Mouse (Mus musculus) ZHBTc4 (cell line): ENCODE results near the gene Bcor.

Experiments
- DNase-seq: peaks from one replicate; pipeline ENCODE4 v3.0.0-alpha.2; 2011; ENCODE audit warnings: low read depth, low spot score

Gene Bcor

GRCm38 (mm10) chrX:12067851-12068510 lies 92.2 kb downstream of the Bcor start:
- no peak for DNase-seq

GRCm38 (mm10) chrX:12067031-12067430 lies 93.1 kb downstream of the Bcor start:
- DNase-seq: no peak

DNA sequence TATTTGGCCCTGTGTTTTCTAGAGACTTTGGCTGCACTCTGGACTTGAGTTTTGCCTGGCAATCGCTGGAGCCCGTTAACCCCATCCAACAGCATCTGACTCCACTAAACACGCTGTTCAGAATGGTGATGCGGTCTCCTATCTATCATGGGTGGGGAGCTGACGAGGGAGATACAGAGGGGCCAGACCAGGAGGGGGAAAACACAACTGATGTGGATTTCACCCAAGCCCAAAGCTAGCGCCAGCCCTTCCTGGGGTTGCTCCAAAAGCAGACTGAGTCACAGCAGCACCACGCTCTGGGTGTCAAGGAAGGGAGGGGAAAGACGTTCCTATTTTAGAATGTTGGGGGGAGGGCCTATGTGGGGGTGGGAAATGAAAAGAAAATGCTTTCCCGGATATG lies 94.4 kb downstream of the Bcor start:
- no peak for DNase-seq

GRCm38 (mm10) chrX:12062932-12063260 lies 97.3 kb downstream of the Bcor start:
- no peak for DNase-seq

DNA sequence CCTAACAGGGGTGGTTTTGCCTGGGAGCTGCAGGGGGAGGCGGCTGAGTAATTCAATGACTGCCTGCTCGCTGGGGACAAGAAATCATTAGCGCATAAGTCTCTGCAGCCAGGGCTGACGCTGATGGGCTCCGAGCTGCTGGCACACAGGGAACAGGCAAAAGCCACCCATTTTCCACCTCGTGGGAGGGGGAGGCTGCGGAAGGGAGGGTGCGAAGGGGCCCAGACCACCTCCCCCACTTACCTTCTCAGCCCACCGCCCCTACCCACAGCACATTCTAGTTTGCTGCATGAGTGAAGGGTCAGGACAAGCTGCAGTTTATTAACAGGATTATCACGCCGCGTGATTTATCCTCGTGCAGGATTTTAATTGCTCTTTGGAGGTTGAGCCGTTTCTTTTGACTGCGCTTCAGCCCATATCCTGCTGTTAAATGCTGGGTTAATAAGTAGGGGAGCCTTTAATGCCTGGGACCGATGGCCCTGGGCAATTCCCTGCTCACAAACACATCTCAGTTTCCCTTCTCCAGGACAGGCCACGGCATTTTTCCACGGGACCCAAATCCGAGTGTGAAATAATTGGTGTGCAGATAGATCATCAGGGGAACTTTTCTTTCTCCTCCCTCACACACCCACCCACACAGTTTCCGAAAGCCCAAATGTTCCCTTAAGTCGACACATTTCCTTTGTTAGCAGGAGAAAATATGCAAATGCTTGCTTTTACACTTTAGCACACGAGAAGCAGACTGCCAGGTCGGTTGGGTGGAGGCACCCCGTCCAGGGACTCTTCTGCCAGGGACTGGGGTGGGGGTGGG lies 97.8 kb downstream of the Bcor start:
- DNase-seq: no peak

DNA sequence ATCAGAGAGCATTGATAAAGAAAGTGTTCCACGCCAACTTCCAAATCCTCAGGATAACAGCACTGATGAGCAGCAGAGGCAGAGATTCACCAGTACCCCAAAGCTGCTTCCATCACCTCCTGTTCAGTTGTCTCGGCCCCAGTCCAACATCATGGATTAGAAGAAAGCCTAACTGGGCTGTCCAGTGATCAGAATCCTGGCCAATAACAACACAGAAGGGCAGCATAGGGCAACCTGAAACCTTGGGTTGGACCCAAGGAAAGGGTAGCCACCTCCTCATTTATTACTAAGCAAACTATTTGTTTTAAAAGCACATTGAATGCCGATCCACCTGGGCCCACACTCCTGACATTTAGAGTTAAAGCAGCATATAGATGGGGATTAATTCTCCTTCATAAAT lies 99.3 kb downstream of the Bcor start:
- DNase-seq: no peak

DNA sequence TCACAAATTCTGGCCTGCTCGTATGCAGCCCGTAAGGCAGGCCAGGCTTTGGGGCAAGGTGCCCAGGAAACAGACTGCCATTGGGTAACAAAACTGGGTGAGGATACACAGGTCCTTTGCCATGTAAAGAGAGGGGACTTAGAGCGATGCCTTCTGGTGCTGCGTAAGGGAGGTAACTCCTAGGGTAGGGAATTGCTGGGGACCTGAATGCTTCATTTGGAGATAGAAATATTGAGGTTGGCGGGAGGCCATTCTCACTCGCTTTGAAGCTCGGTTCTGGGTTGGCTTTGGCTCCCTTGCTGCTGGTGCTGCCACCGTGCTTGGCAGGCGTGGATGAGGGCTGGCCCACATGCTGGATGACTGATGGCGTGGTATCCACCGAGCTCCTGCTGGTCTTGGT lies 102.9 kb downstream of the Bcor start:
- DNase-seq: no peak

DNA sequence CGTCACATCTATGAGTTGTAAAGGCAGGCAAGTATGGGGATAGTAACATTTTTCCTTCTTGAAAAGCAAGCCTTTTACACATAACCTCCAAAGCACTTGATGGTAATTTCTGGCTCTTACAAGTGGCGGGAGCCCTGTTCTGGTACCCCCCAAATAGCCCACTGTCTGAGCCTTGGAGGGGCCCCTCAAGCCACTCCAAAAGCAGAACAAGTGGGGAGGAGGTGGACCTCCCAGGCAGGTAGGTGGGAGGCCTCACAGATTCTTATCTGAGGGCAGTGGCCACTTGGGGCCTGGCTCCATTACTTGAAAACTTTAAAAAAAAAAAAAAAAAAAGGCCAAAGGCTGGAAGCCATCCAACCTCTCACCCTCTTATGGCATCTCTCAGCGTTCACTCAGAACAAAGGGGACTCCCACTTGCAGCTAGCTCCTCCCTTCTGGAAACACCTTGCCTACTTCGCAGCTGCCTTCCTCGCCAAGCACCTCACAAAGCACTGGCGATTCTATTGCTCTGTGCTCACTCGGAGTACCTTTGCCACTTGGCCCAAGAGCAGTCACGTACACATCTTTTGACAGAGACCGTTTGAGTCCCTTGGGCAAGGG lies 106.7 kb downstream of the Bcor start:
- no peak for DNase-seq

DNA sequence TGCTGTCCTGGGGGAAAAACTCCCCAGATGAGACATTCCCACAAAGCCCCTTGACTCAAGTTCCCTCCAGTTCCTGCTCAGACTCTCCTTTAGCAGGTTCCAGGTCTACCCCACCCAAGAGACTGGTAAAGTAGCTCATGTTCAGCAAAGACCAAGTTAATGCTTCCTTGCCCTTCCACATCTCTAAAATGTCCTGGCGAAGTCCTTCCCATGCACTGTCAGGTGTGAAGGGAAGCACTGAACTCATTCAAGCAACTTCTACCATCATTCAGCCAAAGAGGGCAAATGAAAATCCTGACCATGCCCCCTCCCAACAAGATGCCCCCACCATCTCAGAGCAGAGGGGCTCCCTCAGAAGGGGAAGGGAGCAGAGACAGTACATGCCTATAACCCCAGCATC lies 107.5 kb downstream of the Bcor start:
- no peak for DNase-seq

GRCm38 (mm10) chrX:12048721-12049120 lies 111.4 kb downstream of the Bcor start:
- no peak for DNase-seq

GRCm38 (mm10) chrX:12048166-12048565 lies 112.0 kb downstream of the Bcor start:
- DNase-seq: no peak

- peak; percentile 54 for DNase-seq
Observed at GRCm38 (mm10) chrX:12047223-12047911, 112.8 kb downstream of the Bcor start.

- no peak for DNase-seq
Observed at GRCm38 (mm10) chrX:12046676-12047075, 113.5 kb downstream of the Bcor start.

GRCm38 (mm10) chrX:12043352-12043751 lies 116.8 kb downstream of the Bcor start:
- DNase-seq: no peak

GRCm38 (mm10) chrX:12041453-12041852 lies 118.7 kb downstream of the Bcor start:
- DNase-seq: no peak

DNA sequence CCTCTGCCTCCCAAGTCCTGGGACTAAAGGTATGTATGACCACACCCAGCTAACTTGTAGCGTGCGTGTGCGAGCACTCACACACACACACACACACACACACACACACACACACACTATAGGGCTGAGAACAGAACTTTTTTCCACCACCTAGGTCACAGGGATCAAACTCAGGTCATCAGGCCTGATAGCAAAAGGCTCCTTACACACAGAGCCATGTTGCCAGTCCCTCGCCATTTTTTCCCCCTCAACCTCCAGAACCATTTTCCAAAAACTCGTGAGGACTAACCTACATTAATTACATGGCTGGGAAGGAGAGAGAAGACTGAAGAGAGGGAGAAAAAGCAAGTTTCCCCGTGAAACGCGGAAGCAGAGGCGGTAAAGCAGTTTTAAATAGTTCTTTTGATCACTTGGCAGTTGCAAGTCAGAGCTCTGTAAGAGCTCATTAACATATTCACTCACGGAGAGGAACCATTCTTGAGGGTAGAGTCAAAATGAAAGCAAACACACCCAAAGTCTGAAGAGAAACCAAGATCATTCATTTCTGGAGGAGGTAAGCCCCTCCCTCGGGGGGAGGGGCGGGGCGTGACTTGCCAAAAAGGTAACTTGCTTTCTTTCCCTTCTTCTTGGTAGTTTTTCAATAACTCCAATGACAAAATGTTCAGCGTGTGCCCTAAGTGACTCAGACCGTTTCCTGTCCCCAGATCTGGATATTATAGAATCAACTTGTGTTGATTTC lies 145.3 kb downstream of the Bcor start:
- DNase-seq: peak; percentile 73

GRCm38 (mm10) chrX:12010660-12011059 lies 149.5 kb downstream of the Bcor start:
- no peak for DNase-seq

GRCm38 (mm10) chrX:12009046-12009445 lies 151.1 kb downstream of the Bcor start:
- DNase-seq: no peak

- no peak for DNase-seq
Observed at GRCm38 (mm10) chrX:12007832-12008540, 152.2 kb downstream of the Bcor start.

DNA sequence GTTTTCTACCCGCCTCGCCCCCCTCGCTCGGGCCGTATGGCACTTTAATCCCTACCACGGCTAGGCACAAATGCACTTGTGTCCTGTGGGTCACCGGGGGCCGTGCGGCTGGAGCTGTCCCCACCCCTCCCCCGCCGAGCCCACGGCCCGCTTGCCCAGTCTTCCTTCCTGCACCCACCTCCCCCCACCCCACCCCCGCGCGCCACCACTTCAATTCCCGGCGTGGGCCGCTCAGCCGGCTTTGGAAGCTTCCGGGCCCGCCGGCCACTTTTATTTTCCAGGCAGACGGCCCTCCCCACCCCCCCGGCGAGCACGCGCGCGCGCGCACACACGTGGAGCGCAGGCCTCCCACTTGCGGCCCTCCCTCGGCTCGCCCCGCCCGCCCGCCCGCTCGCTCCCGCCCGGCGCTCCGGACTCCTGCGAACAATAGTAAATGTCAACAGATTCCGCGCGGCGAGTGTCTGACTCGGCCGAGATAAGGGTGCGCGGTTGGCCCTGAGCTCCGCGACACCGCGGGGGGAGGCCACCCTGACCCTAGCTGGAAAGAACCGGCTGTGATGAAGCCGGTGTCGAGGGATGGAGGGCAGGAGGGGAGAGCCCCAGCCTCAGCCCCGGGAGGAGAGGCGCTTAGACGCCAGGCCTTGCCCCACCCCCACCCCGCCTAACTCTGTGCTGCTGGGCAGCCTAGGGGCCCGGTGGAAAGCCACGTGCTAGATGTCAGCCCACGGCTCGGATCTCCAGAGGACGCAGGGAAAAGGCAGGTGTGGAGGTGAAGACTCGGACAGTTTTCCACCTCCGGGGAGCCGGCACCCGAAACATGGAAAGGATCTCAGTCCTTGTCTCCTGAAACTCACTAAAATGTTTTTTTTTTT lies 153.0 kb downstream of the Bcor start:
- DNase-seq: peak; percentile 78
